Mouse (Mus musculus) midbrain, embryonic 11.5 days (tissue): ENCODE results near the gene Nosip. TPM values are rescaled to one million over a fixed set of nuclear protein-coding genes. Genes with fewer than 3 reads are reported as not detected.

Source experiments
- ATAC-seq: fragments of 200-750 bp; cut with Nextera tagmentation; 2 replicates; pipeline ENCODE4 v1.8.0; 2017; ENCODE audit warnings: moderate TSS enrichment, moderate library complexity; ENCODE audit not compliant: low FRiP score
- DNase-seq: peaks from one replicate; pipeline ENCODE4 v3.0.0; 2015; ENCODE audit warnings: low spot score; ENCODE audit errors: missing footprints
- H3K27ac ChIP-seq: fragments of 300-500 bp; sonication (generic); 2 replicates; pipeline ENCODE4 v1.5.1; 2014; ENCODE audit warnings: low read depth, low read length
- H3K27me3 ChIP-seq: fragments of 300-500 bp; sonication (generic); 2 replicates; pipeline ENCODE4 v1.6.1; 2014; ENCODE audit warnings: mild to moderate bottlenecking, low read length, moderate library complexity, mixed read lengths; ENCODE audit not compliant: control insufficient read depth, insufficient read depth
- H3K36me3 ChIP-seq: fragments of 300-500 bp; sonication (generic); 2 replicates; pipeline ENCODE4 v1.6.1; 2014; ENCODE audit warnings: mild to moderate bottlenecking, low read length, moderate library complexity, mixed read lengths; ENCODE audit not compliant: control insufficient read depth, insufficient read depth
- H3K4me1 ChIP-seq: fragments of 300-500 bp; sonication (generic); 2 replicates; pipeline ENCODE4 v1.6.1; 2014; ENCODE audit warnings: low read length; ENCODE audit not compliant: control insufficient read depth, insufficient read depth
- H3K4me2 ChIP-seq: fragments of 300-500 bp; sonication (generic); 2 replicates; pipeline ENCODE4 v1.6.1; 2014; ENCODE audit warnings: mild to moderate bottlenecking, moderate library complexity
- H3K4me3 ChIP-seq: fragments of 300-500 bp; sonication (generic); 2 replicates; pipeline ENCODE4 v1.5.1; 2014; ENCODE audit warnings: low read depth, low read length
- H3K9ac ChIP-seq: fragments of 300-500 bp; sonication (generic); 2 replicates; pipeline ENCODE4 v1.6.1; 2014; ENCODE audit warnings: low read length
- H3K9me3 ChIP-seq: fragments of 300-500 bp; sonication (generic); 2 replicates; pipeline ENCODE4 v1.6.1; 2016; ENCODE audit warnings: low read length; ENCODE audit not compliant: control insufficient read depth
- WGBS: fragments of 180-500 bp; shearing (Covaris S2); extraction: QIAGEN DNeasy Blood & Tissue Kit; methylation state at CpG from one replicate; pipeline ENCODE4 v1.1.7; 2014; 5-methylcytosine and 5-hydroxymethylcytosine counted together
- polyA plus RNA-seq: library from polyadenylated mRNA; unstranded; fragments of >200 nt; fragmentation: Nextera tagmentation; extraction: Ambion mirVana; gene quantifications from 2 replicates; pipeline ENCODE4 v1.2.1, GENCODE M21; 2014

Gene Nosip
- polyA plus RNA-seq, 1 experiment from 2014 or later, result 56.7 TPM

GRCm38 (mm10) chr7:45053117-45053930 is 8.9 kb upstream of the Nosip start:
- peak; percentile 57 for ATAC-seq

GRCm38 (mm10) chr7:45053931-45054510 is 8.2 kb upstream of the Nosip start:
- DNase-seq (peak; percentile 98), ATAC-seq (peak; percentile 92)
- H3K4me1 ChIP-seq, result peaks cover 18% of the 10 kb centered on the region
- H3K9ac ChIP-seq, result peak overlapping the region; percentile 95
- WGBS, result under 1% methylated on average over 33 of the region's 33 CpGs
- H3K4me3 ChIP-seq, result peak overlapping the region; percentile 92
- peaks cover 11% of the 10 kb centered on the region for H3K36me3 ChIP-seq
- no peaks in the 10 kb centered on the region for H3K27me3 ChIP-seq
- H3K27ac ChIP-seq, result peak overlapping the region; percentile 99
- H3K4me2 ChIP-seq, result peak overlapping the region; percentile 87
- no peaks in the 10 kb centered on the region for H3K9me3 ChIP-seq

More at GRCm38 (mm10) chr7:45053117-45053930, 8.9 kb upstream of the Nosip start:
- Histone ChIP-seq H3K9ac (peak overlapping the region; percentile 95), H3K4me1 (peaks cover 17% of the 10 kb centered on the region), H3K36me3 (peaks cover 18% of the 10 kb centered on the region), H3K9me3 (no peaks in the 10 kb centered on the region), H3K27ac (peak overlapping the region; percentile 99), H3K27me3 (no peaks in the 10 kb centered on the region), H3K4me3 (peak overlapping the region; percentile 92), H3K4me2 (peak overlapping the region; percentile 87)
- peak; percentile 95 for DNase-seq
- WGBS, result 1% methylated on average over 42 of the region's 59 CpGs

DNA sequence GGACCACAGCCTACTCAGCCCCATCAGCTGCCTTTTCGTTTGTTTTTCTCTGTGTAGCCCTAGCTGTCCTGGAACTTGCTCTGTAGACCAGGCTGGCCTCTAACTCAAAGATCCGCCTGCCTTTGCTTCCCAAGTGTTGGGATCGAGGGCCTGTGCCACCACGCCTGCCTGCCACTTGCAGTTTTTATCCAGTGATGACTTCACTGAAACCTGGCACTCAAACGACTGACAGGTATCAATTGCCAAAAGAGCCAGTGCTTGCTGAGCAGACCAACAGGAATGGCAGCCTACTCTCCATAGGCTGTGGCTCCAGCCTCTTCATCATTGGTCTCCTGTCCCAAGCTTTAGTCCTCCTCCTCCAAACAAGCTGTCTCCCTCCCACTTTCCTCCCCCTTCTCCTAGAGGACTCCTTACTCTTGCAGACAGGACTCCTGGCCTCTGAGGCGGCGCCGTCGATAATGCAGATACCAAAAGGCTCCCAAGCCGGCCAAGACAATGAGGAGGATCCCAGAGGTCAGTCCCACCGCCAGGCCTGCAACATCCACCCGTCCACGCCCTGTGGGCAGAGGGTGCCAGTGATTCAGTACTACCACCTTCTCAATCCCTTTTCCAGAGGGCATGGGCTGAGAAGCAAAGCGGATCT is 5.8 kb upstream of the Nosip start:
- DNase-seq (no peak), ATAC-seq (no peak)
- Histone ChIP-seq H3K4me2 (no peak overlapping the region), H3K36me3 (no peaks in the 10 kb centered on the region), H3K9ac (no peak overlapping the region), H3K9me3 (no peaks in the 10 kb centered on the region), H3K4me3 (no peak overlapping the region), H3K4me1 (peaks cover 15% of the 10 kb centered on the region), H3K27ac (no peak overlapping the region), H3K27me3 (no peaks in the 10 kb centered on the region)
- 69% methylated on average over 14 of the region's 14 CpGs for WGBS

GRCm38 (mm10) chr7:45056972-45057348 is 5.3 kb upstream of the Nosip start:
- no peaks in the 10 kb centered on the region for H3K36me3 ChIP-seq
- no peak overlapping the region for H3K4me3 ChIP-seq
- DNase-seq, result no peak
- no peak for ATAC-seq
- H3K4me1 ChIP-seq, result peaks cover 14% of the 10 kb centered on the region
- no peak overlapping the region for H3K4me2 ChIP-seq
- no peaks in the 10 kb centered on the region for H3K27me3 ChIP-seq
- no peak overlapping the region for H3K9ac ChIP-seq
- H3K27ac ChIP-seq, result no peak overlapping the region
- H3K9me3 ChIP-seq, result no peaks in the 10 kb centered on the region

- Histone ChIP-seq H3K4me1 (peaks cover 15% of the 10 kb centered on the region), H3K4me3 (no peak overlapping the region), H3K27me3 (no peaks in the 10 kb centered on the region), H3K4me2 (no peak overlapping the region), H3K9me3 (no peaks in the 10 kb centered on the region), H3K36me3 (no peaks in the 10 kb centered on the region), H3K27ac (no peak overlapping the region), H3K9ac (peak overlapping the region; percentile 43)
- no peak for ATAC-seq
- 74% methylated on average over 10 of the region's 10 CpGs for WGBS
- DNase-seq, result no peak
These were observed 3.3 kb upstream of the Nosip start for GRCm38 (mm10) chr7:45058607-45059571.

GRCm38 (mm10) chr7:45060632-45061122 is 1.6 kb upstream of the Nosip start:
- Histone ChIP-seq H3K4me2 (no peak overlapping the region), H3K36me3 (no peaks in the 10 kb centered on the region), H3K9ac (no peak overlapping the region), H3K27ac (no peak overlapping the region), H3K4me1 (peaks cover 15% of the 10 kb centered on the region), H3K4me3 (no peak overlapping the region), H3K27me3 (no peaks in the 10 kb centered on the region), H3K9me3 (no peaks in the 10 kb centered on the region)
- WGBS, result 87% methylated on average over 6 of the region's 6 CpGs
- ATAC-seq, result no peak
- no peak for DNase-seq

DNA sequence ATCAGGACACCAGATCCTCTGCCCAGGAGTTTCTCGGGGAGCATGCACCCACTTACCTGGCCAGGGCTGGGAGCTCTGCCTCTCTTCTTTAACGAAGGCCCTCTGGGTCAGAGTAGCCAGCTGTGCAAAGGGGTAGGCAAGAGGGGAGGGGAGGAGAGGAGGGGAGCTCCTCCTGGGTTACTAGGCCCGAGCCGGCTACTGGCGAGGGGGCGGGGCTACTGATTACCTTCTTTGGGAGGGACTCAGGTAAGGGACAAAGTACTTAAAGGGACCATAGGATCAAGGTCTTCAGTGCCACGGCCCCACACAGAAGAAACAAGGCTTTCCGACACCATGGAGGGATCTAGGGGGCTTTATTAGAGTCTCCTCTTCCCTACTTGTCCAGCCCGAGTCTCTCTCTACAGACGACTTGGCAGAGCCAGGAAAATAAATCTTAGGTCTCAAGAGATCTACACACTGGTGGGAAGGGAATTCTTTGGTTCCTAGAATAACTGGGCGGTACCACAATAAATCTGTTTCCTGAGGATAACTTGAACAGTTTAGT is 625 bp upstream of the Nosip start:
- peak overlapping the region; percentile 41 for H3K9ac ChIP-seq
- H3K4me2 ChIP-seq, result peak overlapping the region; percentile 49
- 0 out of 2 replicates have a peak, but pooled peaks have one; percentile 5 for ATAC-seq
- no peak for DNase-seq
- peak overlapping the region; percentile 44 for H3K4me3 ChIP-seq
- no peaks in the 10 kb centered on the region for H3K9me3 ChIP-seq
- WGBS, result 28% methylated on average over 11 of the region's 11 CpGs
- no peak overlapping the region for H3K27ac ChIP-seq
- H3K36me3 ChIP-seq, result no peaks in the 10 kb centered on the region
- no peaks in the 10 kb centered on the region for H3K27me3 ChIP-seq
- peaks cover 15% of the 10 kb centered on the region for H3K4me1 ChIP-seq
